Mouse (Mus musculus) cerebellum, adult 2 months (tissue): ENCODE measurements around the gene Cdc27.

Experiments
- CTCF ChIP-seq: fragments of 200-500 bp; IDR thresholded peaks from 2 replicates; pipeline ENCODE4 v1.5.1; 2011; ENCODE audit warnings: low read depth, mild to moderate bottlenecking, control low read depth, low read length, moderate library complexity, borderline replicate concordance; ENCODE audit not compliant: insufficient read depth
- POLR2A ChIP-seq: fragments of 200-500 bp; IDR thresholded peaks from 2 replicates; pipeline ENCODE4 v1.6.1; 2011; ENCODE audit warnings: low read length, control low read depth, borderline replicate concordance; ENCODE audit not compliant: insufficient read depth

DNA sequence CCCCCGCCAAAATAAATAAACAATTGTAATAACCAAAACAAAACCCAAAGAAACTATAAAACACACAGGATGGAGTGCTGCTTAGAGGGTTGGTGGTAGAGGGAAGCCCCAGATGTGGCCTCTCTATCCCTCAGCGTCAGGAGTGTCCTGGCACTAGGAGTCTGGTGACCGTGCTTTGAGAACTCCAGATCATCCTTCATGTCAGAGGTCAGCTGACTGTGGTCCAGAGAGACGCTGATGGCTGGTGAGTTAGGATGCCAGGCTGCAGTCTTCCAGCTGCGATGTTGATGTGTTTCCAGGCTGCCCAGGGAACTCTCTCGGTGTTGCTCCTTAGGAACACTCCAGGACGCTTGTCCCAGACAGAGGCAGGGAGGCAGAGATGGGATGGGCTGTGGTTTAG is 21.7 kb upstream of the Cdc27 start:
- TF ChIP-seq POLR2A (no peak), CTCF (no peak)
